Mouse (Mus musculus): ENCODE measurements around the gene Ankrd24. TPM values are rescaled to one million over a fixed set of nuclear protein-coding genes. Genes with fewer than 3 reads are reported as not detected.
"Not testable (repeated sequence)": the region's sequence is repeated elsewhere in the genome, so short reads cannot be mapped to it uniquely, and the experiment has no call there.

Gene Ankrd24
- polyA plus RNA-seq, 1 experiment from 2014 or later, result 5.9 TPM

GRCm38 (mm10) chr10:81641978-81642647 is 13.8 kb downstream of the Ankrd24 start:
- H3K27ac ChIP-seq (replicated peaks), result peak overlapping the region; percentile 96; the same call in 1 of the 2 replicates
- H3K4me3 ChIP-seq, result peak overlapping the region; percentile 85
- no peaks in the 10 kb centered on the region for H3K9me3 ChIP-seq (replicated peaks)
- no peak for DNase-seq (ENCODE audit: low spot score)
- H3K27me3 ChIP-seq (ENCODE audit: low read depth, poor library complexity, severe bottlenecking), result peaks cover 21% of the 10 kb centered on the region; the same call in 1 of the 2 replicates
- peaks cover 37% of the 10 kb centered on the region for H3K4me1 ChIP-seq
- whole genome bisulfite sequencing, result 82% methylated on average over 8 of the region's 8 CpGs
- no peaks in the 10 kb centered on the region for H3K36me3 ChIP-seq

DNA sequence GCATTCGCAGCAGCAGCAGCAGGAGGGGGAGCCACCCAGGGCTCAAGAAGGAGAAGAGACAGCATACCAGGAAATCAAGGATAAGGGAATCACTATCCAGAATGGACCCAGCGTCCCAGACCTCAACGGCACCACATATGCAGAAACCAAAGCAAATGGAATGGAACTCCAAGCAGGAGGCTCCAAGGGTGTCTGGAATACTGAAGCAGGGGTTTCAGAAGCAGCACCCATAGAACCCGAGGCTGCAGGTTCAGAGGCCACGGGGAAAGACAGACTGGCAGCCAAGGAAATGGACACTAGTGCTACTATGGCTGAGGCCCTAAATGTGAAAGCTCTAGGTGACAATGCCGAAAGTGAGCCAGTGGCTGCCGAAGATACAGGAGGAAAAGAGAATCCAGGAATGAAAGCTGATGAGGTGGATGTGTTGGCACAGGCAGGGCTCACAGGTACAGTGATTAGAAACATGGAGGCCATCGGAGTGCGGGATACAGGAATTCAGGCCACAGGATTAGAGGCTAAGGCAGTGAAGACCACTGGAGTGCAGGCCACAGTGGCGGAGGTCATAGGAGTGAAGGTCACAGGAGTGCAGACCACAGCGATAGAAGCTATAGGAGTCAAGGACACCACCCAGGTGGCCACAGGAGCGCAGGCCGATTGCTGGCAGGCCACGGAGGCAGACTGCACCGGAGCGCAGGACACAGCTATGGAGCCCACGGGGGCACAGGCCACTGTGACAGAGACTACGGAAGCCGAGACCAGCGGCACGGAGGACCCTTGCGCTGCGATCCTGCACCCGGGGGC is 14.5 kb downstream of the Ankrd24 start:
- H3K27me3 ChIP-seq (ENCODE audit: low read depth, poor library complexity, severe bottlenecking), result peaks cover 24% of the 10 kb centered on the region; the same call in 1 of the 2 replicates
- no peaks in the 10 kb centered on the region for H3K36me3 ChIP-seq
- H3K4me3 ChIP-seq, result peak overlapping the region; percentile 85
- H3K9me3 ChIP-seq (replicated peaks), result no peaks in the 10 kb centered on the region
- DNase-seq (ENCODE audit: low spot score), result no peak
- peaks cover 37% of the 10 kb centered on the region for H3K4me1 ChIP-seq
- H3K27ac ChIP-seq (replicated peaks), result peak overlapping the region; percentile 96
- 24% methylated on average over 24 of the region's 24 CpGs for WGBS

- WGBS, result under 1% methylated on average over 75 of the region's 75 CpGs
- Histone ChIP-seq H3K4me3 (peak overlapping the region; percentile 85), H3K27me3 (ENCODE audit: low read depth, poor library complexity, severe bottlenecking) (peaks cover 24% of the 10 kb centered on the region; the same call in 1 of the 2 replicates), H3K36me3 (no peaks in the 10 kb centered on the region), H3K4me1 (peaks cover 39% of the 10 kb centered on the region), H3K27ac (replicated peaks) (peak overlapping the region; percentile 96), H3K9me3 (replicated peaks) (no peaks in the 10 kb centered on the region)
- DNase-seq (ENCODE audit: low spot score), result peak; percentile 95
Observed at GRCm38 (mm10) chr10:81643449-81644055, 15.2 kb downstream of the Ankrd24 start.

GRCm38 (mm10) chr10:81644162-81644561 is 15.8 kb downstream of the Ankrd24 start:
- 54% methylated on average over 2 of the region's 2 CpGs for WGBS
- Histone ChIP-seq H3K27me3 (ENCODE audit: low read depth, poor library complexity, severe bottlenecking) (peaks cover 24% of the 10 kb centered on the region; the same call in 1 of the 2 replicates), H3K9me3 (replicated peaks) (no peaks in the 10 kb centered on the region), H3K36me3 (no peaks in the 10 kb centered on the region), H3K4me3 (peak overlapping the region; percentile 85), H3K4me1 (peaks cover 41% of the 10 kb centered on the region), H3K27ac (replicated peaks) (peak overlapping the region; percentile 96)
- DNase-seq (ENCODE audit: low spot score), result no peak

- Histone ChIP-seq H3K27me3 (ENCODE audit: low read depth, poor library complexity, severe bottlenecking) (peaks cover 24% of the 10 kb centered on the region; the same call in 1 of the 2 replicates), H3K36me3 (no peaks in the 10 kb centered on the region), H3K4me1 (peaks cover 41% of the 10 kb centered on the region), H3K27ac (replicated peaks) (no peak overlapping the region), H3K4me3 (peak overlapping the region; percentile 85; the same call in 1 of the 2 replicates), H3K9me3 (replicated peaks) (no peaks in the 10 kb centered on the region)
- WGBS, result 89% methylated on average over 18 of the region's 18 CpGs
- DNase-seq (ENCODE audit: low spot score), result no peak
Observed at GRCm38 (mm10) chr10:81644716-81645115, 16.4 kb downstream of the Ankrd24 start.

DNA sequence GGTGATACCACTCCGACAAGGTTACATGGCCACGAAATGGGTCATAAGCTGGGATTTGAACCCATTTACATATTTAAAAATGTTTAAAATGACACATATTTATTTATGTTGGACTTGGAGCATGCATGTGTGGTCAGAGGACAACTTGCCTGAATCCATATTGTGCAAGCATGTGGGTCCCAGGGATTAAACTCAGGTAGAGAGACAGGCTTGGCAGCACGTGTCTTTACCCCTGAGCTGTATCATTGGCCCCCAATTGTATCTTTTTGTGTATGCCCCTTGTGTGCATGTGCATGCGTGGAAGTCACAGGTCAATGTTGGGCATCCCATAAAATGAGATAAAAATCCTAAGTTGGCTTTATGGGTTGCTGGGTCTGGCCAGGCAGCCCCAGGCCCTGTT is 17.1 kb downstream of the Ankrd24 start:
- H3K4me1 ChIP-seq, result peaks cover 47% of the 10 kb centered on the region
- 91% methylated on average over 4 of the region's 4 CpGs for WGBS
- no peak overlapping the region for H3K4me3 ChIP-seq
- DNase-seq (ENCODE audit: low spot score), result no peak
- peaks cover 3% of the 10 kb centered on the region for H3K9me3 ChIP-seq (replicated peaks)
- peaks cover 24% of the 10 kb centered on the region; the same call in 1 of the 2 replicates for H3K27me3 ChIP-seq (ENCODE audit: low read depth, poor library complexity, severe bottlenecking)
- no peak overlapping the region for H3K27ac ChIP-seq (replicated peaks)
- peaks cover 3% of the 10 kb centered on the region for H3K36me3 ChIP-seq

DNA sequence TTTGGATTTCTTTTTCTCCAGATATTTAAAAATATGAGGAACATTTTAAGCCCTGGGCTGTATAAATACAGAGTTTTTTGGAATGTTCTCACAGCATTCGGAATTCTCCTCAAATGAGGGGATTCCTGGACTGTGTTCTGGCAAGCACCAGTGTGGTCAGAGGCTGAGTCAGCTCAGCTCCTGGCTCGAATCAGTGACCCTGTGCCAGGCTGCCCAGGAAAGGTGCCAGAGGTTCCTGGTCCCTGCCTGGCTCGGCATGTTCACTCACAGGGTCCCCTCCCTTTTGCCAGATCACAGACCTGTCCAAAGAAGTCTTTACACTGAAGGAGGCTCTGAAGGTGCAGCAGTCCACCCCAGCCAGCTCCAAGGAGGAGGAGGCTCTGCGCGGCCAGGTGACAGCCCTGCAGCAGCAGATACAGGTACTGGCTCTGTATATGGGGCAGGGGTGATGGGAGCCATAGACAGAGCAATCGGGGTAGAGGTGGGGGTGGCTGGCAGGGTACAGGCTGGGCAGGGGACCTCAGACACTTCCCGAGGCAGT is 17.7 kb downstream of the Ankrd24 start:
- Histone ChIP-seq H3K4me3 (no peak overlapping the region), H3K36me3 (peaks cover 10% of the 10 kb centered on the region), H3K4me1 (peaks cover 44% of the 10 kb centered on the region), H3K27me3 (ENCODE audit: low read depth, poor library complexity, severe bottlenecking) (peaks cover 24% of the 10 kb centered on the region; the same call in 1 of the 2 replicates), H3K27ac (replicated peaks) (no peak overlapping the region), H3K9me3 (replicated peaks) (peaks cover 10% of the 10 kb centered on the region)
- WGBS, result 78% methylated on average over 7 of the region's 7 CpGs
- no peak for DNase-seq (ENCODE audit: low spot score)

DNA sequence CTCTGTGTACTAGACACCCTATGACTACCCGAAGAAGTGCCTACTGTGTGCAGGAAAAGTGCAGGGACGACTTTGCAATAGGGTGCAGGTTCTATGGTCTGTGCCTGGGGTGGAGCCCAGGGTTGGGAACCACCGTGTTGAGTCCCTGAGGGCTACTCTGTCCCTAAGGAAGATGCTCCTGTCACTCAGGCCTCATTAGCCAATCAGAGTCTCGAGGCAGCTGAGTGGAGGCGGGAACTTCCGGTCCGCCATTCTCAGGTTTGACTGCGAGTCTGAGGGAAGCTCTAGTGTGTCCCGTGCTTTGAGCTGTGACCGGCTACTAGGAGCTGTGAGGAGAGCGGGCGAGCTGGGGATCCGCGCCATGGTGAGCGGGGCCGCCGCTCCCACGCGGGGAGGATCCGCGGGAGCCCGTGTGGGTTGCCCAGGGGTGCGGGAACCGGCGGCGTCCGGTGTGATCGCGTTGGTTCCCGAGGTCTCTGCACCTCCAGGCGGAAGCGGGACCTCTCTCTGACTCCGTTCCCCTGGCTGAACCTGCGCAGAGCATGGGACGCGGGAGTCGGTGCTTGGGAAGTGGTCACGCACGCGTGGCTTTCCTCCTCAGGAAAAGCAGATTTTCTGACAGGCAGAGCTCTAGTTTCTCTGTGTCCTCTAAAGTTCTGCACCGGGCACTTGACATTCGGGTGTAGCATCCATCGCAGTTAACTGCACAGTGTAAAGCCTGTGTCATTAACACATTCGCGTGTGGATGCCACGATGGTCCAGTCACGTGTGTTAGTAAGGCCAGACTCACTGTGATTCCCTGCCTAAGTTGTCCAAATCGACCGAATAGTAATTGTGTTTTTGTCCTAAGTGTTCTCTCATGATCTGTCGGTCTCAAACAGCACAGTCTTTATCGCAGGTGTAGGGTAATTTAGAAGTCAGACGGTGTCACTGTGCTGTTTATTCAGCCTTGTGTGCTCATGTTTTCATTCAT is 20.7 kb downstream of the Ankrd24 start, which contains the start of gene Gm10778:
Gene Gm10778 (plus strand): TSS at position 257 of the 973 bp plus-strand sequence.
- WGBS, result 5% methylated on average over 34 of the region's 52 CpGs
- H3K27me3 ChIP-seq (ENCODE audit: low read depth, poor library complexity, severe bottlenecking), result peaks cover 14% of the 10 kb centered on the region; the same call in 1 of the 2 replicates
- peak; percentile 92 for DNase-seq (ENCODE audit: low spot score)
- peak within 1 kb of the TSS; percentile 88 for H3K27ac ChIP-seq (replicated peaks)
- peaks cover 40% of the 10 kb centered on the region for H3K36me3 ChIP-seq
- H3K4me3 ChIP-seq, result peak within 1 kb of the TSS; percentile 62
- peaks cover 18% of the 10 kb centered on the region for H3K4me1 ChIP-seq
- H3K9me3 ChIP-seq (replicated peaks), result peaks cover 39% of the 10 kb centered on the region

GRCm38 (mm10) chr10:81655178-81655577 is 26.8 kb downstream of the Ankrd24 start:
- WGBS, result 95% methylated on average over 10 of the region's 10 CpGs
- Histone ChIP-seq H3K4me1 (0 out of 2 replicates have a peak, but pooled peaks cover 2% of the 10 kb centered on the region), H3K27me3 (ENCODE audit: low read depth, poor library complexity, severe bottlenecking) (no peaks in the 10 kb centered on the region), H3K9me3 (replicated peaks) (peaks cover 90% of the 10 kb centered on the region), H3K27ac (replicated peaks) (no peak overlapping the region), H3K36me3 (peaks cover 86% of the 10 kb centered on the region), H3K4me3 (no peak overlapping the region)
- no peak for DNase-seq (ENCODE audit: low spot score)

DNA sequence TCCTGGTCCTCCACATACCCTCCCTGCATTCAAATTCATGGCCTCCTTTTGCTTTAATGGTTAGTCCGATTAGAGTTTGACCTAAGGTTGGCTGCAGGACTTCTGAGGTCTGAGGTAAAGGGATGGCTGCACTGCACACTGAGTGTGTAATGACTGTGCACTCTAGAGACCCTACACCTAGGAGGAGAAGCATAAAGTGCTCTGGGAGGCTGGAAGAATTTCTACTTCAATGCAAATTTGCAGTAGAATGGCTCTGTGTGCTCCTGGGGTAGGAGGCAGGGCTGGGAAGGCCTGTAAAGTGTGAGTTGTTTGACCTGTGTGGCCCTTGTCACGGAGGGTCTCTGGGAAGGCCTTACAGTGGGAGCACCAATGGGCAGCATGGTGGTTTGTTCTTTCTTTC is 27.8 kb downstream of the Ankrd24 start:
- Histone ChIP-seq H3K27me3 (ENCODE audit: low read depth, poor library complexity, severe bottlenecking) (no peaks in the 10 kb centered on the region), H3K4me3 (no peak overlapping the region), H3K27ac (replicated peaks) (no peak overlapping the region), H3K9me3 (replicated peaks) (peaks cover 84% of the 10 kb centered on the region), H3K4me1 (no peaks in the 10 kb centered on the region), H3K36me3 (peaks cover 80% of the 10 kb centered on the region)
- WGBS, result 97% methylated on average over 2 of the region's 2 CpGs
- DNase-seq (ENCODE audit: low spot score), result no peak

DNA sequence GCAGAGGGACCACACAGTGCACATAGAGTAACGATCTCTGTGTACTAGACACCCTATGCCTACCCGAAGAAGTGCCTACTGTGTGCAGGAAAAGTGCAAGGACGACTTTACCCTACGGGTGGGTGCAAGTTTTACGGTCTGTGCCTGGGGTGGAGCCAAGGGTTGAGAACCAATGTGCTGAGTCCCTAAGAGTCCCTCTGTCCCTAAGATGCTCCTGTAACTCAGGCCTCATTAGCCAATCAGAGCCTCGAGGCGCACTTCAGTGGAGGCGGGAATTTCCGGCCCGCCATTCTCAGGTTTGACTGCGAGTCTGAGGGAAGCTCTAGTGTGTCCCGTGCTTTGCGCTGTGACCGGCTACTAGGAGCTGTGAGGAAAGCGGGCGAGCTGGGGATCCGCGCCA is 58.8 kb downstream of the Ankrd24 start:
- not testable (repeated sequence) for H3K4me1 ChIP-seq; H3K27me3 ChIP-seq (ENCODE audit: low read depth, poor library complexity, severe bottlenecking); DNase-seq (ENCODE audit: low spot score); H3K27ac ChIP-seq (replicated peaks); H3K4me3 ChIP-seq; H3K36me3 ChIP-seq; H3K9me3 ChIP-seq (replicated peaks)
- no CpG with 5 or more reads among the region's 18 CpGs for WGBS

All from midbrain, embryonic 10.5 days (tissue).